Mouse (Mus musculus) brain, embryonic 14.5 days (tissue): ENCODE results near the gene Zbtb44.

Experiments used
- CTCF ChIP-seq: fragments of 200-500 bp; IDR thresholded peaks from 2 replicates; pipeline ENCODE4 v1.5.1; 2012; ENCODE audit warnings: inconsistent platforms, mild to moderate bottlenecking, moderate library complexity, borderline replicate concordance; ENCODE audit not compliant: insufficient read depth, insufficient read length; ENCODE audit errors: extremely low read depth
- POLR2A ChIP-seq: fragments of 200-500 bp; IDR thresholded peaks from 2 replicates; pipeline ENCODE4 v1.6.1; 2012; ENCODE audit warnings: mild to moderate bottlenecking, inconsistent platforms, borderline replicate concordance; ENCODE audit not compliant: poor library complexity, insufficient read depth, insufficient read length, severe bottlenecking; ENCODE audit errors: extremely low read depth

DNA sequence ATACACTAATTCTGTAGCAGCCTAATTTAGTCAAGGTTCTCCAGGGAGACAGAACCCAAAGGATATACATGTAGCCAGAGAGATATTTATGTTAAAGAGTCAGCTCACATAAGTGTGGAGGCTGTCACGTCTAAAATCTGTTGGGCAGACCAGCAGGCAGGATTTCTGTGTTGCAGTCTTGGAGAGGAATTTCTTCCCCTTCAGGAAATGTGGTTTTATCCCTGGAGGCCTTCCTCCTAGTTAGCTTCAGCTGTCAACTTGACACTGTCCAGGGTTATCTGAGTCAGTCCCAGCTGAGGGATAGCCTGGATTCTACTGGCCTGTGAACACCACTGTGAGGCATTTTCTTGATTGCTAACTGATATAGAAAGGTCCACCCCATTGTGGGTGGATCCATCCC, 18.9 kb upstream of the Zbtb44 start:
- no peak for TF ChIP-seq POLR2A
- TF ChIP-seq CTCF, result no peak
